Comparison of ENCODE assay signal across 19 mouse cellular contexts in genomic region chr9:65231284-65231683, GRCm38 (mm10). TPM values are rescaled to one million over a fixed set of nuclear protein-coding genes. Genes with fewer than 3 reads are reported as not detected.
A peak's percentile ranks its signal among the peaks of the same experiment; 100 is the strongest.
DNase-seq lines count a peak whose midpoint lies in the region; ATAC-seq and TF ChIP-seq lines count a peak whose summit lies in the region.
"Had no signal": no experiment of that assay in that cellular context is flagged by ENCODE, and none has a peak within 500 bp of the region (broad histone marks: within the 10 kb centered on the region; RNA-seq: fewer than 3 reads in every experiment).

No protein-coding gene starts in this region.

- intact Hi-C loops in heart, postnatal 14 days (cut with DNase I) = no loop called here

- 50% methylated on average over 8 of the region's 8 CpGs for WGBS in heart, embryonic 10.5 days
- 47% methylated on average over 8 of the region's 8 CpGs for WGBS in embryonic facial prominence, embryonic 12.5 days
- WGBS in hindbrain, postnatal 0 days = 45% methylated on average over 8 of the region's 8 CpGs

- TF ChIP-seq POLR2A in brain, embryonic 14.5 days (IDR thresholded peaks at IDR 0.05; ENCODE audit: borderline replicate concordance, extremely low read depth, insufficient read depth, insufficient read length, poor library complexity, severe bottlenecking) = no peak

- H3K27ac ChIP-seq in heart, embryonic 10.5 days = 0 out of 2 replicates have a peak overlapping the region, but pooled peaks have one; percentile 56
- H3K27ac ChIP-seq in embryonic facial prominence, embryonic 12.5 days = 0 out of 2 replicates have a peak overlapping the region, but pooled peaks have one; percentile 24
- H3K27ac ChIP-seq in hindbrain, postnatal 0 days = no peak overlapping the region
- H3K27ac ChIP-seq: intestine, embryonic 15.5 days; kidney, embryonic 15.5 days; layer of hippocampus, adult 2 months; left cerebral cortex, adult 2 months; stomach, embryonic 15.5 days had no signal

- H3K9me3 ChIP-seq in heart, embryonic 10.5 days = no peaks in the 10 kb centered on the region
- no peaks in the 10 kb centered on the region for H3K9me3 ChIP-seq in embryonic facial prominence, embryonic 12.5 days
- H3K9me3 ChIP-seq in hindbrain, postnatal 0 days (ENCODE audit: low read length) = no peaks in the 10 kb centered on the region
- H3K9me3 ChIP-seq: G1E; intestine, embryonic 15.5 days; kidney, embryonic 15.5 days; stomach, embryonic 15.5 days had no signal

- TF ChIP-seq CTCF in brain, embryonic 14.5 days (IDR thresholded peaks at IDR 0.05; ENCODE audit: borderline replicate concordance, extremely low read depth, insufficient read depth, insufficient read length) = no peak
- TF ChIP-seq CTCF in hindbrain, postnatal 0 days (IDR thresholded peaks at IDR 0.05; ENCODE audit: low read depth) = no peak

- no peak for DNase-seq in heart, embryonic 10.5 days (ENCODE audit: low spot score)
- DNase-seq in heart, postnatal 14 days = no peak
- peak; percentile 58 for DNase-seq in brain, embryonic 14.5 days (ENCODE audit: low read depth)
- peak; percentile 28 for DNase-seq in hindbrain, postnatal 0 days (ENCODE audit: low spot score)
- DNase-seq in urinary bladder, postnatal 25 days (ENCODE audit: low spot score) = no peak
- DNase-seq in right cerebral cortex, postnatal 25 days = no peak
- DNase-seq: adrenal gland, adult 2 months; cerebellum, adult 18-20 months; heart, adult 18-20 months; lung, postnatal 36 days; thymus, postnatal 14 days had no signal

- no peak overlapping the region for H3K4me3 ChIP-seq in heart, embryonic 10.5 days
- H3K4me3 ChIP-seq in embryonic facial prominence, embryonic 12.5 days = no peak overlapping the region
- no peak overlapping the region for H3K4me3 ChIP-seq in hindbrain, postnatal 0 days (ENCODE audit: low read length)
- H3K4me3 ChIP-seq: intestine, embryonic 15.5 days; kidney, embryonic 15.5 days; layer of hippocampus, adult 2 months; left cerebral cortex, adult 2 months; stomach, embryonic 15.5 days had no signal

- no peaks in the 10 kb centered on the region for H3K27me3 ChIP-seq in heart, embryonic 10.5 days (ENCODE audit: insufficient read depth, poor library complexity, severe bottlenecking)
- no peaks in the 10 kb centered on the region for H3K27me3 ChIP-seq in embryonic facial prominence, embryonic 12.5 days
- H3K27me3 ChIP-seq in hindbrain, postnatal 0 days (ENCODE audit: insufficient read depth, low read length) = no peaks in the 10 kb centered on the region
- H3K27me3 ChIP-seq: intestine, embryonic 15.5 days; kidney, embryonic 15.5 days; stomach, embryonic 15.5 days had no signal

- no peak overlapping the region for H3K9ac ChIP-seq in embryonic facial prominence, embryonic 12.5 days
- no peak overlapping the region for H3K9ac ChIP-seq in hindbrain, postnatal 0 days (replicated peaks; ENCODE audit: low read length)
- H3K9ac ChIP-seq: intestine, embryonic 15.5 days; kidney, embryonic 15.5 days; stomach, embryonic 15.5 days had no signal

- H3K4me2 ChIP-seq in embryonic facial prominence, embryonic 12.5 days (replicated peaks) = no peak overlapping the region
- H3K4me2 ChIP-seq in hindbrain, postnatal 0 days (ENCODE audit: low read depth, low read length) = no peak overlapping the region
- H3K4me2 ChIP-seq: intestine, embryonic 15.5 days; kidney, embryonic 15.5 days; stomach, embryonic 15.5 days had no signal

- no peak for ATAC-seq in embryonic facial prominence, embryonic 12.5 days (ENCODE audit: insufficient number of reproducible peaks, insufficient read depth, low FRiP score, low TSS enrichment)
- ATAC-seq in hindbrain, postnatal 0 days = peak; percentile 70
- no peak for ATAC-seq in granulocyte monocyte progenitor cell, adult 5-6 weeks (replicated peaks; ENCODE audit: poor library complexity, severe bottlenecking)
- ATAC-seq: intestine, embryonic 15.5 days had no signal

- peaks cover 13% of the 10 kb centered on the region; the same call in 1 of the 2 replicates for H3K4me1 ChIP-seq in heart, embryonic 10.5 days
- peaks cover 8% of the 10 kb centered on the region; the same call in 1 of the 2 replicates for H3K4me1 ChIP-seq in embryonic facial prominence, embryonic 12.5 days
- no peaks in the 10 kb centered on the region for H3K4me1 ChIP-seq in hindbrain, postnatal 0 days (ENCODE audit: insufficient read depth, low read length)
- H3K4me1 ChIP-seq: intestine, embryonic 15.5 days; kidney, embryonic 15.5 days had no signal

- H3K36me3 ChIP-seq in heart, embryonic 10.5 days = peaks cover 23% of the 10 kb centered on the region
- no peaks in the 10 kb centered on the region for H3K36me3 ChIP-seq in embryonic facial prominence, embryonic 12.5 days
- H3K36me3 ChIP-seq in hindbrain, postnatal 0 days (ENCODE audit: insufficient read depth, low read length) = peaks cover 5% of the 10 kb centered on the region; the same call in 1 of the 2 replicates

RNA-seq across cellular contexts. Expression of gene Cilp, which starts 33.7 kb away (rescaled TPM):
- polyA plus RNA-seq in heart, embryonic 10.5 days (2016; fragmentation: Nextera tagmentation; extraction: Ambion mirVana) = not detected in 2 replicates
- total RNA-seq in heart, postnatal 14 days (2021) = 1 to 10 TPM; 6.2 to 6.6 TPM
- 0.18 and 0.31 TPM in 2 replicates for polyA plus RNA-seq in brain, embryonic 14.5 days (2012; rRNA removed)
- 0.95 and 0.99 TPM in 2 replicates for polyA plus RNA-seq in embryonic facial prominence, embryonic 12.5 days (2016; fragmentation: Nextera tagmentation; extraction: Ambion mirVana)
- 0.16 and 0.29 TPM in 2 replicates for total RNA-seq in hindbrain, postnatal 0 days (2014; rRNA removed)
- 0.29 and 0.37 TPM in 2 replicates for polyA plus RNA-seq in hindbrain, postnatal 0 days (2015; fragmentation: Nextera tagmentation; extraction: Ambion mirVana)
- not detected in 2 replicates for total RNA-seq in granulocyte monocyte progenitor cell, adult 5-6 weeks (2014; fragmentation: Nextera tagmentation)
- total RNA-seq in granulocyte monocyte progenitor cell, adult 5-6 weeks (2017) = not detected in 2 replicates
- polyA plus RNA-seq: G1E had no signal

RNA-seq across cellular contexts. Expression of gene Parp16, which starts 36.1 kb away (rescaled TPM):
- polyA plus RNA-seq in heart, embryonic 10.5 days (2016; fragmentation: Nextera tagmentation; extraction: Ambion mirVana) = 4.8 and 5.8 TPM in 2 replicates
- 1 to 10 TPM; 3.4 to 3.6 TPM for total RNA-seq in heart, postnatal 14 days (2021)
- polyA plus RNA-seq in brain, embryonic 14.5 days (2012; rRNA removed) = 5.8 and 6.2 TPM in 2 replicates
- 7.1 and 7.2 TPM in 2 replicates for polyA plus RNA-seq in embryonic facial prominence, embryonic 12.5 days (2016; fragmentation: Nextera tagmentation; extraction: Ambion mirVana)
- total RNA-seq in hindbrain, postnatal 0 days (2014; rRNA removed) = 2.6 and 6.7 TPM in 2 replicates
- 5.9 and 6.3 TPM in 2 replicates for polyA plus RNA-seq in hindbrain, postnatal 0 days (2015; fragmentation: Nextera tagmentation; extraction: Ambion mirVana)
- total RNA-seq in granulocyte monocyte progenitor cell, adult 5-6 weeks (2014; fragmentation: Nextera tagmentation) = 2.1 and 8.0 TPM in 2 replicates
- 1.4 and 2.2 TPM in 2 replicates for total RNA-seq in granulocyte monocyte progenitor cell, adult 5-6 weeks (2017)

Comparison
In these comparisons a context has a peak if more than half of its experiments do, and no peak if none do; other contexts are left out.
1. DNase-seq: peak in brain, embryonic 14.5 days (single experiment) and hindbrain, postnatal 0 days (single experiment); none in heart, embryonic 10.5 days (single experiment), heart, postnatal 14 days (0 of 2), urinary bladder, postnatal 25 days (single experiment) and right cerebral cortex, postnatal 25 days (single experiment).